Mouse (Mus musculus): ENCODE measurements around the gene Cdhr4.
A peak's percentile ranks its signal among the peaks of the same experiment; 100 is the strongest.

DNA sequence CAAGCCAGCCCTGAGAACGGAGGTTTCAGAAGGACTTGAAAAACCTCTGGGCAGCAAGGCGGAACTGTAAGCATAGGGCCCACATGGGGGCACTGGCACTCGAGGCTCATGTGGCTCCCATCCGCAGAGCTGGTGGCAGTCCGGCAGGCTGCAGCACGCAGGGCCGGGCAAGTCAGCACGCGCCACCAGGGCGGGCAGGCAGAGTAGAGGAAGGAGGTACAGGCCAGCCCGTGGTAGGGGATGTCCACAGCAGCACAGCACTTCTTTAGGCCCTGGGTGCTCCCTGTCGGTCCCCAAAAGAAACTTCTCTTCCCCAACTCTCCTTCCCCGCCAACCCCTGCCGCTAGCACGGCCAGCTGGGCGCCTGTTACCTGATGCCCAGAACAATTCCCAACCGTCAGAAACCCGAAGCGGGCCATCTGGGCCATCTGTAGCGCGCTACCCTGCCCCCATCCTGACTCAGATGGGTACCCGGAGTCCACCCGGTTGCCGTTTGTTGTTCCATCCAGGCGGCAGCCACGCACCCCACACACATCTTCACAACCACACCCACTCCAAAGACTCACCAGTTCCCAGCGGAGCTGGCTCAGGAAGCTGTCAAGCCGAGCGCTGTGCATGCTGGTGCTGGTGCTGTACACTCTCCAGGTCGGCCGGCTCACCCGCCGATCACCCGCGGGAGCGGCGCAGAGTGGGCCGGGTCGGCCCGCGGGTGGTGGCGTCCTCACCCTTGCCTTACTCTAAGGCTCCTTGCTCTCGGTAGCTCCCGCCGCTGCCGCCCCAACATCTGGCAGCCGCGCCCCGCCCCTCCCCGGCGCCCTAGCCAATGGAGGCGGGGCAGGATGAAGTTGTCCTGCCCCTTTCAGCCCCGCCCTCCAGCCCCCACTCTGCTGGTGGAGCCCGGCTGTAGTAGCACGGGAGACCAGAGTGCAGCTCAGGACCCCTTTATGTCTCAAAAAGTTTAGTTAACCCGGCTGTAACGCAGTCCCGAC, 6.9 kb upstream of the Cdhr4 start, which contains the start of gene Inka1:
- TF ChIP-seq CTCF (IDR thresholded peaks at IDR 0.05; ENCODE audit: borderline replicate concordance, control insufficient read depth, extremely low read depth, insufficient read depth, low read length, poor library complexity), result peak; percentile 51; the same call in 1 of the 2 replicates
- peak; percentile 36; the same call in 1 of the 2 replicates for TF ChIP-seq POLR2A (IDR thresholded peaks at IDR 0.05; ENCODE audit: control insufficient read depth, extremely low read depth, insufficient read depth, low read length, poor library complexity)

All from thymus, adult 2 months (tissue).